Mouse (Mus musculus): Measurements from ENCODE around the gene Rgs5. TPM values are rescaled to one million over a fixed set of nuclear protein-coding genes. Genes with fewer than 3 reads are reported as not detected.

The Rgs5 gene
- total RNA-seq, 2 experiments from 2014 or later = 53.0 to 55.5 TPM

DNA sequence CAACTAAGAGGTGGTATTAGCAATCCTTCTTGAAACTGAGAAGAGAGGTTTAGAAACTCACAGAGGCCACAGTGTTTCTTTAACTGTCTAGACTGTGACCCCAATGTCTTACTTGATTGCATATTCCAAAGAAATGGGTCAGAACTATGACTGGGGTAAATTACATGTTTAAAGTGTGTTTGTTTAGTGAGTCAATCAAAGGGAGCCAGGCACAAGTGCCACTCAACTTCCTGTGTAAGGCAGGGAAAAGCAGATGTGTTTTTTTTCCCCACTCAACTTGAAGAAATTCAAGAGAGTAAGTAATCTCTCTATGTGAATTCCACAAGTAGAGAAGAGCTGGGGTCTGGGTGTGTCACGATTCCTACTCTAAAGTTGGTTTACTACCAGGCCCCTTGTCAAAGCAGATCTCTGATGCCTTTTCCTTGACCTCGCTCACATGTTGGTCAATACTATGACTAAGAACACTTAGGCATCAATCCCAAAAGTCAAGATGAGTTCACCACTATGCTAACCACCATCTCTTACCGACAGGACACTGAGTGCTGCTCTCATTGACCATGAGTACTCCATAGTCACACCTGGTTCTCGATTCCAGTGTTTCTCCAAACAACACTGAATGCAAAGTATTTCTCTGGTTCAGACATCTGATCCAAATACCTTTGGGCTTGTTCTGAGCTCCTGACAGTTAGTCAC, 49.2 kb downstream of the Rgs5 start:
- DNase-seq (ENCODE audit: extremely low spot score in 1 of 2, low spot score in 1 of 2) = no peak

DNA sequence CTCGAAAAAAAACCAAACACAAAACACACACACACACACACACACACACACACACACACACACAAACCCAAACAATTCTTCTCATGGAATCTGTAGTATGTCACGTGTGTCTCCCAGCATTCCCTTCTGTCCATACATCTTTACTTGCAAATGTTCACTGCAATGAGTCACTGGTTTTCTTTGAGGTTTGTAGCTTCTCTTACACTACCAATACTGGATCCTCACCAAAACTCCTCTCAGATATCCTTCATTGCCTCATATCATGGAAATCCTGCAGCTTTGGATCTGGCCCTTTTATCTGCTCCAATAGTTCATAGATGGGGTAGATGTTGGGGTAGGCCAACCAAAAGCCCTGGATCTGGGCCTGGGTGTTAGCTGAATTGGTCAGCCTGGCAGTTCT, 66.5 kb downstream of the Rgs5 start:
- no peak for DNase-seq (ENCODE audit: extremely low spot score in 1 of 2, low spot score in 1 of 2)

DNA sequence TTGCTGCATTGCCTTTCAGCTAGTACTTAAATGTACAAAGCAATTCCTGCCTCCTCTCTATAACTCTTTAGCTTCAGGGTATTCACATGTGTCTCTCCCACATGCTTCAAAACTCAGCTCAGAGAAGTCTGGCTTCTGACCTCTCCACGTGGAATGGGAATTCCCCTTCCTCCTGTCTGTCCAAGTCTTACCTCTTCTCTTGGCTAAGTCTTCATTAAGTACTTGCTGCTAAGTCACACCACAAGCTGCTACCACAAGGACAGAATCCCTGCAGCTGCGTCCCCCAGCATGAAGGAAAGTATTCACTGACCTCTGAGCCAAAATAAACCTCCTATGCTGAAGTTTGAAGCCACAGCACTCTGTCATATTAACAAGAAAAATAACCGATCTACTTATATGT, 71.0 kb downstream of the Rgs5 start:
- DNase-seq (ENCODE audit: extremely low spot score in 1 of 2, low spot score in 1 of 2) = no peak

DNA sequence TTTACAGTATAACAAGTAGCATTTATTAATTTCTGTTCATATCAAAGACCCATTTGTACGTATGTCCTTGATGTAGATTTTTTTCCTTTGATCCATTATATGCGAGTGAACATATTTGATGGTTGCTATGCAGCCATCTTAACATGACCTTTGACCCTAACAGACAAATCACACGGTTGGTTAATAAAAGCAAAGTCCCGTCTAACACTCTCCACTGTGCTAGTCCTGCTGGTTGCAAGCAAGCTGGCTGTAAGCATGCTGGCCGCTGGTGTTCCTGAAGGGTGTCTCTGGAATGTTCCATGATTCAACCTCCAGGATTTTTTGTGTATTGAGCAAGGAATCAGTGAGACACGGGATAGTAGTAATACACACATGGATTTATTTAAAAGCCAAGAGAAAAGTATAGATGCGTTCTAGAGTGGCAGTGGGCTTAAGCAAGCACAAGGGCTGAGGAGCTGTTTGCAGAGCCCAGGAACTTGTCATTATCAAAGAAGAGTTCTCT, 75.3 kb downstream of the Rgs5 start:
- no peak for DNase-seq (ENCODE audit: extremely low spot score in 1 of 2, low spot score in 1 of 2)

DNA sequence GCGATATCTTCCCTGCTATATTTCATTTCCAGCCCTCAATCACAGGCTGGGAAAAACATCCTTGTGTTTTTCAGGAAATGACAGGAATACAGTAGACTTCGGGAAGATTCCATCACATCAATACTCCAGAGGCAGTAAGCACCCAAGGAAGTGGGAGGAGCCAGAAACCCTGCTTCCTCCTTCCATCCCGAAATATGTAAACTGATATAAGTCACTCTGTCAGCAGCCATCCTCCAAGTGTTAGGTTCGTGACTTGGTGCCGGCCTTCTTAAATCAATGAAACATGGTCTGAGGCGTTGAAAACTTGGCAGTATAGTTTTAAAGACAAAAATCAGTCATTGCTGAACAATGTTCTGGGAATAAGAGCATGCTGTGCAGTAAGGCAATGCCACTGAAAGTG, 80.8 kb downstream of the Rgs5 start:
- no peak for DNase-seq (ENCODE audit: extremely low spot score in 1 of 2, low spot score in 1 of 2)

DNA sequence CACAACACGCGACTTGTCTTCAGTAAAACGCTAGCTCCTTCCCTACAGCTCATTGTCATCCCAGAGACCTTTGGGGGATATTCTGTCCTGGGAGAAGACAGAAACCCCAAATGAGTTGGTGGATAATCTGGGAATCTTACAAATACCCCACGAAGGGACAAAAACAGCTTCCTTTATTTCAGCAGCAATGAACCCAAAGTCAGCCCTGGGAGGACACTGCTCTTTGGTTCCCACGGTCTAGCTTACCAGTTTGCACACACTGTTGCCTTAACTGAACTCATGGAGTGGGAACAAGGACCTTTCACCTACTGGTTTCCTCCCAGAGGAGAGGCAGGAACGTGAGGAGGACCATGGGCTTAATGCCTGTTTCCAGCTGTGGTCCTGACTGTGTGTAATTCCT, 81.9 kb downstream of the Rgs5 start:
- DNase-seq (ENCODE audit: extremely low spot score in 1 of 2, low spot score in 1 of 2) = no peak

DNA sequence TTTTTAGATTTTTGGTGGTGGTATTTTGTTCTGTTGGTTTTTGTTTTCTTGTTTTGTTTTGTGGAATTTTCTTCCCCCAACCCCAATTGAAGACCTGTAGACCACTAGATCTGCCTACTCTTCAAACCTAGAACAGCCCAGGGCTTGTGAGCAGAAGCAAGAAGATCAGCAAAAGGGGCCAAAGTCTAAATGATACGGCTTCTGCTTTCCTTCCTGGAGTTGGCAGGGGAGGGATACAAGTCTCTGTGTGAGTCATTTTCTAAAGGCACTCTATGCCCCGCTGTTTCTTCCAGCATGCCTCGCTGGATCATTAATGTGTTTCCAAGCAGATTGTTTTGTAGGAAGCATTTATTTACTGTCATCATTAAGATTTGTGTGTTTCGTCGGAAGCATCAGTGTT, 85.8 kb downstream of the Rgs5 start:
- DNase-seq (ENCODE audit: extremely low spot score in 1 of 2, low spot score in 1 of 2) = no peak

Other genes with a start within 250 kb of the Rgs5 start
- gene Nuf2, start 124.0 kb upstream of the Rgs5 start, total RNA-seq (2021) = 1 to 10 TPM; 5.0 to 6.5 TPM
- 100 to 1,000 TPM; 135 to 146 TPM for gene Rgs4, start 92.1 kb downstream of the Rgs5 start, total RNA-seq (2021)